Mouse (Mus musculus) thymus, adult 18-20 months (tissue): ENCODE measurements around the gene Heatr9.

Source experiments
- DNase-seq, 2 experiments: peaks; one replicate each; pipeline ENCODE4 v3.0.0; 2022; ENCODE audit warnings: mixed read lengths in 2 of 2

Gene Heatr9

DNA sequence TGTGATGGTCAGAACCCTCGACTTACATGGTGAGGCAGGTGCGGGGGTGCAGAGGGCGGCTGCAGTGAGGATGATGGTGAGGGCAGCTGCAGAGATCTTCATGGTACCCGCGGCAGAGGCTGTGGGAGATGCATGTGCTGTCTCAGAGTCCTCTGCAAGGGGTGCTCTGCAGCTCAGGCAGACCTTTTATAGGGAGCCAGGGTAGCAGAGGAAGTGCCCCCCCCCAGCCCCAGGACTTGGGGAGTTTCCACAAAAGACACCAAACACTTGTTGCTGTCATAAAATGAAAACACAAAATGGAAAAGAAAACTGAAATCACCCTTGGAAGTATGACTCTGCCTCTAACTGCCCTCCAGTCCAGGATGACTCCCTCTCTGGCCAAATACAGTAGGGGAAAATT, 8.4 kb upstream of the Heatr9 start, which contains the start of gene Ccl5:
Gene Ccl5, minus strand, starts transcription at position 159 of the 400 bp plus-strand sequence.
- DNase-seq: no peak

DNA sequence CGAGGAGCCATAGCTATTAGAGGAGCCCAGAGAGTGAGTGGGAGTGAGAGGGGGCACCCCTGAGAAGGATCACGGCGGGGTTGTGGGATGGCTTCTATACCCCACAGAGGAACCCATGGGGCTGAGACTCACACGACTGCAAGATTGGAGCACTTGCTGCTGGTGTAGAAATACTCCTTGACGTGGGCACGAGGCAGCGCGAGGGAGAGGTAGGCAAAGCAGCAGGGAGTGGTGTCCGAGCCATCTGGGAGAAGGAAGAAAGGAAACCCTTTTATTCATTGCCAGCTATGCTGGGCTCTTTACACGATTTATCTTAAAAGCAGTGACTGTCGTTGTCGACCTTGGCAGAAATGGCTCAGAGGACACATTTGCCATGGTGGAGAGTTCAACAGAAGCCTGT, 7.0 kb upstream of the Heatr9 start:
- no peak for DNase-seq

DNA sequence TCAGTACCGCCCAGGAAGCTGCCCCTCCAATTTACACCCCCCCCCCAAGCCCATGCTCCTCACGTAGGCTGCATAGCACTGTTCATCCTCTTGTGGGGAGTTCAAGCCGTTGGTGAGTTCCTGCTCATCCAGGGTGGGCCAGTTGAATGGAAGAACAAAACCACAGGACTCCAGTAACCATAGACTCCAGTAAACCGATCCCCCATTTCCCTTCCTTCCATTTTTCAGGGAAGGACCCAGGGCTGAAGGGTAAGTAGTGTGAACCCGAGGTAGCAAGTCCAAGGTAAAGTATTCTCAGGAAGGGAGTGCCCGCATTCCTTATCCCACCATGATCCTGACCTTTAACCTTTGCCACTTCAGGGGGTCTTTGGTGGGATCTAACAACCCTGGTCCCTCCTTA, 3.6 kb downstream of the Heatr9 start:
- DNase-seq: no peak

DNA sequence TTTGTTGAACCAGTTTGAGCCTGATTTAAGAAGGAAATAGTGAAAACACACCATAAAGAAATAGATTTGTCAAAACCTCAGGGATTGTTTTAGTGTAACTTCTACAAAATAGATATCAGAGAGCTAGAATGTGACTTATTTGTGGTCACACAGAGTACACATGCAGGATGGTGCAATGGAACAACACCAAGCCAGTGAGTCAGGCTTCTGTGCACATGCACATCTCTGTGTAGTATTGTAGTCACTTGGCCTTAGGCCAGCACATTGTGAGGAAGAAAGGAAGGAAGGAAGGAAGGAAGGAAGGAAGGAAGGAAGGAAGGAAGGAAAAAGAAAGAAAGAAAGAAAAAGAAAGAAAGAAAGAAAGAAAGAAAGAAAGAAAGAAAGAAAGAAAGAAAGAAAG, 4.8 kb downstream of the Heatr9 start:
- DNase-seq: no peak

DNA sequence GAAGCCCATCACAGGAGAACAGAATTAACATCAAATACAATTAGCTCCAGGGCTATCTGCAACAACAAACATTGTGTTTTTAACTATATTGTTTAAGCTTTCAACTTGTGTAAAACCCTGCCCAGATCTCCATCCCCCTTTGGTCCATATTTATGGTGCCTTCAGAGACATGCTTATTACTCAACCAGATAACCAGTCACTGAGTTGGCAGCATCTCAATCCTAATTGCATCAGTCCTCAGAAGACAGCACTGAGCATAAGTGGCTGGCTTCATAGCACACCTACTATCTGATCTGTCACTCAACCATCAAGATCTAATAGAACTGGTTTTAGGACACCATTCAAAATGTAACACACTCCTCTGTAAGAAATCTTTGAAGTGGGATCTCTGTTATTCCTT, 12.5 kb downstream of the Heatr9 start:
- no peak for DNase-seq

DNA sequence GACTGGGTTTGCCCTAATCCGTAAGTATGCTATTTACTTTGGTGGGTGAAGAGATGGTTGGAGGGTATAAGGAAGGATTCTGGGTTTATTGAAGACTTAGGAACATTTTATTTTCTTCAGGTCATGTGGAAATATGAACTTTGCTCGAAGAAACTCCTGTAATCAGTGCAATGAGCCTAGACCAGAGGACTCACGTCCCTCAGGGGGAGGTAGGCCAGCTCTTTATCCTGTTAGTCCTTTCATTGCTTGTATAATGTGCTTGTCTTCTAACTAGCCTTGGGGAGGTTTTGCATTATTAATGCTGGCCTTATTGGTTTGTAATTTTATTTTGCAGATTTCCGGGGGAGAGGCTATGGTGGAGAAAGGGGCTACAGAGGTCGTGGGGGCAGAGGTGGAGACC, 17.7 kb downstream of the Heatr9 start:
- no peak for DNase-seq

DNA sequence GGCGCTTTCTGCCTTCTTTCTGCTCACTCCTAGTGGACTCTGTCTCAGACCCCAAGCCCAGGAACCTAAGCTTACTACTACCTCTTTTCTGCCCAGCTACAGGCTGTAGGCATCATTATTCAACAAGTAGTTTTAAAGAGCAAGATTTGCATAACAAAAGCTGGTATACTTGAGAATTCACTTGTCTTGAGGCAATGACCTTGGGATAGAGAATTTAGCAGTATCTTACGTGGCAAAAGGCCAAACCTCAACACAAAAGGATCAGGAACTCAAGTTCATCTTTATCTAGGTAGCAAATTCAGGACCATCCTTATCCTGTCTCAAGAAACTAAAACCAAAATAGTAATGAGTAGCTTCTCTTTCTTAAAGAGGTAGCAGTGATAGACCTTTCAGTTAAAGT, 26.4 kb downstream of the Heatr9 start:
- DNase-seq: no peak

DNA sequence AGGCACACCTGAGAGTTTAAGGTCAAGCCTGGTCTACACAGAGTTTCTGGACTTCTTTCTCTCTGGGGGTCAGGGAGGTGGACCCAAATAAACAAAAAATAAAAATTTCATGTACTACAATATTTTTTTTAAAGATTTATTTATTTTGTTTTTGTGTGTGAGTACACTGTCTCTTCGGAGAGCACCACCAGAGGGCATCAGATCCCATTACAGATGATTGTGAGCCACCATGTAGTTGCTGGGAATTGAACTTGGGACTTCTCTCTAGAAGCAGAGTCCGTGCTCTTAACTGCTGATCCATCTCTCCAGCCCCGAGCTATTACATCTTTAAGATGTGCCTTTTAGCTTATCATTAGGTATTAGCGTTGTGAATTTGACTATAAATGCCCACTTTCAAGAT, 30.5 kb downstream of the Heatr9 start:
- no peak for DNase-seq

DNA sequence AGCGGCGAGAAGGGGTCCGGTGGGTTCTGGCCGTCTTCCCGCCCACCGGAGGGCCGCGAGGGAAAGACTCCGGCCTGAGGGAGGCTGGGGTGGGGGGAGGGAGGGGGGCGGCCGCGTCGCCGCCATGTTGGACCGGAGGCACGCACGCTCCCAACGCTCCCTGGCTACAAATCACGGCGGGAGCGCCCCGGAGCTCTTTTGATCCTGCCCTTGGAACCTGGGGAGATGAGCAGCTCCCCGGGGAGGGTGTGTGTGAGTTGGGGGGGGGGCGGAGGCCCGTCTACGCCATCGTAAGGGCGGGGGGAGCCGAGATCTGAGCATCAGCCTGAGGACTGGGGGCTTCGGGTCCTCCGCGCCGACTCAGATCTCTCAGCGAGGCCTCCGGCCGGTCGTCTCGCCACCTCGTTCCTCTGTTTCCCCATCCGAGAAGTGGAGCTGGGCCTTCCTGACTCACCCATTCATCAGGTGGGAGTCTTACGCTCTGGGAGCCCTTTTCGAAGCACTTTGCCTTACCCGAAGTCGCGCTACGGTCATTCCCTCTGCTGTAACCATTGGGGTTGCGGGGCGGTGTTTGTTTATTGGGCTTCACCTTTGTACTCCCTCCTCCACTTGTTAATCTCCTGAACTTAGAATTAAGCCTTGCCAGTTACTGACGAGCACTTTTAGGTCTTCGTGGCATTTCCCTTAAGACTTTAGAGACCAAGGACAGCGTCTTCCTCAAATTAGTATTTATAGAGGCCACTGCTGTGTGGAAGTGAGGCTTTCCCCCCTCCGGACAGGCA, 48.5 kb downstream of the Heatr9 start:
- DNase-seq: no peak

DNA sequence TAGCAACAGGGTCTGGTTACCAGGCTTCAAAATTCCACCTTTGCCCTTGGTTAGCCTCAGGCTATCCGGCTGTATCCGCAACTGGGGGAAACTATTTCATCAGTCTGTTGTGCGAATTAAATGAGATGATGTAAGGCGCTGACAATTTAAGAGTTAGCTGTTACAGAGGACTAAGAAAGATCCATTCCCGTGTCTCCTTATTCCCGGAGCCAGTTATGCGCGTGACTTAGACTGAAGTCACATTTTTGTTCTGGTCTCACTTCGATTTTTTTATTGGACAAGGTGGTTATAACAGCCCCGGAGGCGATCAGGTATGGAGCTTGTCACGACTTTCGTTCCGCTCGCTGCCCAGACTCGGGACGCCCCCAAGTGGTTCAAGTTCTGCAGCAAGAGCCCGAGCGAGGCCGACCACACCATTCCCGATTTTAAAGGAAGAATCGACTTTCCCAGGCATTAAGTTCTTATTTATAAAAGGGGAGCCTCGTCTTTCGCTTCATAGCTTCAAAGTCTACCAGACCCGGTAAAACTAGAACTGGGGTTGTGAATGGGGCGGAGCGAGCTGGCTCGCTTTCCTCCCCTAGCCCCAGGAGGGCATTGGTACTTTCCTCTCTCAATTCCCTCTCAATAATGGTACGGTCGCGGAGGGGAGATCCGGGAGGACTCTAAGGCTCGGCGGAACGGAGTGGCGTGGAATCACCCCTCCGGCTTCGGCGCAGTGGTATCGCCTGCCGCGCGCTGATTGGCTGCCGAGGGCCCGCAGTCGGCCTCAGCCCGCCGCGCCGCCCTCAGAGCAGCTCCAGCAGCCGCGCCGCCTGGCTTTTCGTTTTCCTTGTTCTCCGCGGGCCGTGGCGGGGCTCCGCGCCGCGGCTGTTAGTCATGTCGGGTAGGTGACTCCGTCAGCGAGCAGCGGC, 49.4 kb downstream of the Heatr9 start, which contains the start of gene Taf15:
Gene Taf15, plus strand, starts transcription at position 763 of the 911 bp plus-strand sequence.
- peak; percentile 95 to 96 for DNase-seq

DNA sequence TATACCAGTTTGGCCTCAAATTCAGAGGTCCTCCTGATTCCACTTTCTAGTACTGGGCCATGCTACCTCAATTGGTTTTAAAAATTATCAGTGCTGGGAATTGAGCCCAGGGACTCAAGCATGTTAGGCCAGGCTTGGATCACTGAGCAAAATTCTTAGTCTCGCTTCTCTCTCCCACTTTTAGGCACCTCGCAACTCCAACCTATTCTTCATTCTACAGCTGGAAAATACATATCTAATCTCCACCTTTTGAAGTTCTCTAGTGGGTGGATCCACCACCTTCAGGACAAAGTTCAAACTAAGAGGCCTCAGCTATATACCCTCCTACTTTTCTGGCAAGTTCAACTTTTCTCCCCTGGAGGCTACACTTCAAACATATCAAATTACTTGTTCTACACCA, 50.2 kb downstream of the Heatr9 start:
- no peak for DNase-seq

DNA sequence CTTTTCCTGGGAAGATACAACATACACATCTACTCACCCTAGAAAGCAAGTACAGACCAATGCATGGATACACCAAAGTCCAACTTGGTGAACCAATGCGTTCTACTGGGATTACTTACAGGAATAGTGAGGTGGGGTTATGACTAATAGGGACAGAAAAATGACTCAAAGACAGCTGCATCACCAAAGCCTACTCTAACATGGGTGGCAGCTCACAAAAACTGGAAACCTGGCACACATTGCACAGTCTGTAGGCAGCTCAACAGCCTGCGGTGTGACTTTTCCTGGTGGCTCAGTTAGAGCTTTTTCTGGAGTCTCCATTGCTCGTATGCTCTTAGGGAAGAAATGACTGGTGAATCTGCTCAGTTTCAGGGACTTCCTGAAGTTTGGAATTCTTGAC, 53.2 kb downstream of the Heatr9 start:
- DNase-seq: no peak

DNA sequence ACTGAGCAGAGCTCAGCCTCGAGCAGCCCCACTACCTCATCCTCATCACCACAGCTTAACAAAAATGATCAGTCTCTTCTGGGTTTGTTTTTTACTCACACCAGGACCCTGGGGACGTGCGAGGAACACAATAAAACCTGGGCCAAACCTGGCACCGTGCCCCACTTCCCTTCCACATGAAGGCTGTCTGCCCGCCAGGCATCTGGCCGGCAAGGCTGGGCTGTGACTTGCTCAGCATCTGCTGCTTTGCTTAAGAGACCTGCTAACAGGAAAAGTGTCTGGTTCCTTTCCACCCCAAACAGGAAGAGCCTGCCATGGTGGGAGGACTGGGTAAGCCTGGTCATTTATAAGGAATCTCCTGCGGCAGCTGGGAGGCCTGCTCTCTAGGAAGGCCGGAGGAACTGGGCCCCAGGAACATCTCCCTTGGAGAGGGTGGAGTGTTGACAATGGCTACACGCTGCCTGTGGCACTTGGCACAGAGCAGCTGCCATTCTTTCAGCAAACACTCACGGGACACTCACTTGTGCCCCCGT, 54.8 kb downstream of the Heatr9 start:
- no peak for DNase-seq

DNA sequence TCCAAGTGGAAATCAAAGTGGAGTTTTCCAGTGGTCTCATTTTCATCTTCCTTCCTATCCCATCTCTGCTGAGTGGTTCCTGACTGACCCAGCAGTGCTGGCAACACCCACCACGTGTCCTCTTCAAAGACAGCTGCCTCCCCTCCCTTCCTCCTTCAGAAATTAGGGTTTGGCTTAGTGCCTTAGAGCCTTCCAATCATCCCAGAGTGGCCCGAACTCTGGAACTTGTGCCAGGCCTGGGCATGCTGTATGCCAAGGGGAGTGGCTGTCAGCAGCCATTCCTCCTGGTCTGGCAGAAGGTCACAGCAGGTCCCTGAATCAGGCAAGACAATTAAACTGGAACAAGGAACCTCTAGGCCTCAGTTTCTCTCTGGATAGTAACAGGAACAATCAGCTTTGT, 56.0 kb downstream of the Heatr9 start:
- DNase-seq: no peak

DNA sequence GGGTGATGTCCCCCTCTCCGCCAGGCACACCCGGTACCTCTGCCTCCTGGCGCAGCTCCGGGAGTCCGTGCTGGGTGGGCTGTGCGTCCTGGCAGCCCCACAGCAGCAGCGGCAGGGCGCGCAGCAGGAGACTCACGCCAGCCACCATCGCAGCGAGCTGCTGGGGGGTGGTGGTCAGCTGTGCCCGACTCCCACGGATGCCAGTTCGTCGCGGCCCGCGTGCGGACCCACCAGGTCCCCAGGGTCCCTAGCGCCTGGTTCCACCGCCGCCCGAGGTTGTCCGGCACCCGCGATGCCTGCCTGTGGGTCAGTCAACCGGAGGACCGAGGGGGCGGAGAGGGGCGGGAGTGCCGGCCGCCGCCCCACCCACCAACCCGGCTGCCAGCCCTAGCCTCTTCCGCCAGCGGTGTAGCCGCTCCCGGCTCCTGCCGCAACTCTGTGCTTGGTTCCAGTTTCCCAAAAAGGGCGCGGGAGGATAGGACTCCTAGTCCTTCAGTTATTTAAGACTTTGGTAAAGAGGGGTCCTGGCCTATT, 59.2 kb downstream of the Heatr9 start, which contains the start of gene Mmp28:
Gene Mmp28, minus strand, starts transcription at position 361 of the 534 bp plus-strand sequence.
- DNase-seq: no peak
